Mouse (Mus musculus) cerebellum, postnatal 10 days (tissue): ENCODE data around the gene Tmem161b.
"Not testable (repeated sequence)": the region's sequence is repeated elsewhere in the genome, so short reads cannot be mapped to it uniquely, and the experiment has no call there.

Source experiments
- DNase-seq, 2 experiments: peaks; one replicate each; pipeline ENCODE4 v3.0.0; 2021; ENCODE audit warnings: mixed read lengths in 2 of 2

The Tmem161b gene

DNA sequence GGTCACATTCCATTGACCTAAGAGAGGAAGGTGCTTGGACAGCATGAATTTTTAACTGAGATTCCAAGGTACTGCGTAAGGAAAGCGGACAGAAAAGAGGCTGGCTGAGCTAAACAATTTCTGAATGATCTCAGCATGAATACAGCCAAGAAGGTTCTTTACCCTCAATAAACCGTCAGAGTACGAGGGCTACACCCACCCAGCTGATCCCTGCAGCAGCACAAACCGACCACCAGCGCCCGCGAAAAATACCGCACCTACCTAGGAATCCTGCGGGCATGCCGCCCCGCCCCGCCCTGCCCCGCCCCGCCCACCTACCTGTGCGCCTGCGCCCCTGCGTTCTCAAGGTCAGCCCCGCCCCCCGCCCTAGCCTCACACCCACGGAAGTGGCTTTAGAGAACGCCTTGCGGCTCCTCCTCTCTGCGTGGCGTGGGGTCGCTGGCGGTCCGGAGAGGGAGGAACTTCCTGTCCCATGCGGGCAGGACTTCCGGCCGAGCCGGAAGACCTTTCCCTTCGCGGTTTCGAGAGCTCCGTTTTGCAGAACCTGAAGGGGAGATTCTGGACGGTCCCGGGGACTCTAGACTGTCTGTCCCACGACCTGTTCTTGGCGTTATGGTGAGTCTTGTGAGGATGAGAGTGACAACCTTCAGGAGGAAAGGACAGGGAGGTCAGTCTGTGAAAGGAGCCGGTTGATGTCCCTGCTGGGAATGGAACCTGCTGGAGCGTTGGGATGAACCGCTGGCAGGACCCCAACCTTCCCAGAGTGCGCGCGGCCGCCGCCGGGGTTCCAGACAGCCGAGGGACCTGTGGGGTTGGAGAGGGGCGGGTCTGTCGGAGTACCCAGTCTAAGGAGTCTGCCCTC lies at the start of gene Tmem161b:
Gene Tmem161b (plus strand): TSS at position 477 of the 862 bp plus-strand sequence.
- peak; percentile 93 to 96 for DNase-seq

DNA sequence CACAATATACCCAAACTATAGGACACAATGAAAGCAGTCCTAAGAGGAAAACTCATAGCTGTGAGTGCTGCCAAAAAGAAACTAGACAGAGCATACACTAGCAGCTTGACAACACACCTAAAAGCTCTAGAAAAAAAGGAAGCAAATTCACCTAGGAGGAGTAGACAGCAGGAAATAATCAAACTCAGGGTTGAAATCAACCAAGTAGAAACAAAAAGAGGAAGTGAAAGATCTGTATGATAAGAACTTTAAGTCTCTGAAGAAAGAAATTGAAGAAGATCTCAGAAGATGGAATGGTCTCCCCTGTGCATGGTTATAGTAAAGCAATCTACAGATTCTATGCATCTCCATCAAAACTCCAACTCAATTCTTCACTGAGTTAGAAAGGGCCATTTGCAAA lies 36.3 kb upstream of the Tmem161b start:
- DNase-seq: not testable (repeated sequence)

- DNase-seq: no peak
Measured at GRCm38 (mm10) chr13:84192723-84193122, 29.4 kb upstream of the Tmem161b start.

- no peak for DNase-seq
Measured at GRCm38 (mm10) chr13:84222682-84222992, 541 bp downstream of the Tmem161b start.

DNA sequence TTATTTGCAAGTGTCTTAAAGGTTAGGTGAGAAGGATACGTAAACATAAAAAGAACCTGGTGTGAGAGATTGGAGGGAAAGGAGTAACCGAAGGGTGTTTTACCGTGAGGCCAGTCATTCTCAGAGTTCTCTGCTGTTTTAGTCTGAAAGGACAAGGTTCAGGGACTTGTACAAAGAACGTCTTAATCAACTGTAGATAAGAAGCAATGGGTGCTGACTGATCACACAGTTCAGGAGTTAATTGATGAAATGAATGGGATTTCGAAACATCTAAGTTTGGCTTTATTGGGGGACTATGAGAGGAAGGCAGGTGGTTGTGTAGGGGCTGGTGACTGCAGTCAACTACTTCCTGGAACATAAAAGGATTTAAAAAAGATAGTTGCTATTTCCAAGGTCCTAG lies 922 bp downstream of the Tmem161b start:
- peak in 1 of 2 experiments; percentile 11 for DNase-seq

- no peak for DNase-seq
Measured at GRCm38 (mm10) chr13:84234019-84234418, 11.9 kb downstream of the Tmem161b start.

GRCm38 (mm10) chr13:84236768-84237167 lies 14.7 kb downstream of the Tmem161b start:
- no peak for DNase-seq

DNA sequence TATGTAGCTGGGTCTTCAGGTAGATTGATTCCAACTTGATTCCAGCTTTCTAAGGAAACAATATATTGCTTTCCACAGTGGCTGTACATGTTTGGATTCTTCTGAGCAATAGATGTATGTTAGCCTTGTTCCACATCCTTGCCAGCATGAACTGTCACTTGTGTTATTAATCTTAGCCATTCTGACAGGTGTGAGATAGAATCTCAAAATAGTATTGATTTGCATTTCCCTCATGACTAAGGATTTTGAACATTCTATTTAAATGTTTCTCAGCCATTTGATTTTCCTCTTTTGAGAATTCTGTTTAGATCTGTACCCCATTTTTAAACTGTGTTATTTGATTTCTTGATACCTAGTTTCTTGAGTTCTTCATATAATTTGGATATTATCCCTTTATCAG lies 16.1 kb downstream of the Tmem161b start:
- DNase-seq: no peak

- DNase-seq: no peak
Measured at GRCm38 (mm10) chr13:84248065-84248464, 26.0 kb downstream of the Tmem161b start.

- no peak for DNase-seq
Measured at GRCm38 (mm10) chr13:84251295-84251694, 29.2 kb downstream of the Tmem161b start.

DNA sequence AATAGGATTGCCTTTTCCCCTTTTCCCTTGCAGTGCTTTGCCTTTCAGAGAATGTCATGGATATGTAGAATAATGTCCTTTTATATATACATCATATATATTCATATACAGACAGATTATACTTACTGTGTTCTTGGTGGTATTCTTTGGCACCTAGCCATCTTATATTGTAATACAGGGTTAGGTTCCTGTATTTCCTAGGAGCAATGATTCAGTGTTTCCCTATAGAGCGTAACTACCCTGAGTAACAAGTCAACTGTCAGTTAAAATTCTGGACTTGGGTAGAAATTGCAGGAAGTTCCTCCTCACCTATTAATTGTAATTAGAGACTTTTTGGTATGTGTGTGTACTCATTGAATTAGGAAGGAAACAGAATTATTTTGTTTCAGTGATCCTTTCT lies 33.0 kb downstream of the Tmem161b start:
- DNase-seq: no peak

DNA sequence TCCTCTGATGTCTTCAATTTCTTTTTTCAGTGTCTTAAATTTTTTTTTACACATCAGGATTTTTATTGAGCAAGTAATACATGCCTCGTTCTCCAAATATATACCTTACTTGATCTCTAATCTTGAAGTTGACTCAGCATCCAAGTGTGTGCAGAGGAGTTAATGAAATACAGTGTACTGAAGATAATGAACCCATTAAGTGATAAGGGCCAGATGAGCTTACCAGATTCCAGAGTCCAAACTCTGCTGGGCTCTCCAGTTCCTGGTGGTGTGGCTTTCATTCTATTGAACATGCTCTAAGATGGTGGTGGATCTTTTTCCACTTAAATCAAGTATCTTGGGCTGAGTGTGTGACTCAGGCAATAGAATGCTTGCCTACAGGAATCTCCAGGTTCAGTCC lies 42.3 kb downstream of the Tmem161b start:
- not testable (repeated sequence) for DNase-seq

- no peak for DNase-seq
Measured at GRCm38 (mm10) chr13:84276246-84276645, 54.1 kb downstream of the Tmem161b start.

GRCm38 (mm10) chr13:84280352-84280751 lies 58.3 kb downstream of the Tmem161b start:
- DNase-seq: no peak

DNA sequence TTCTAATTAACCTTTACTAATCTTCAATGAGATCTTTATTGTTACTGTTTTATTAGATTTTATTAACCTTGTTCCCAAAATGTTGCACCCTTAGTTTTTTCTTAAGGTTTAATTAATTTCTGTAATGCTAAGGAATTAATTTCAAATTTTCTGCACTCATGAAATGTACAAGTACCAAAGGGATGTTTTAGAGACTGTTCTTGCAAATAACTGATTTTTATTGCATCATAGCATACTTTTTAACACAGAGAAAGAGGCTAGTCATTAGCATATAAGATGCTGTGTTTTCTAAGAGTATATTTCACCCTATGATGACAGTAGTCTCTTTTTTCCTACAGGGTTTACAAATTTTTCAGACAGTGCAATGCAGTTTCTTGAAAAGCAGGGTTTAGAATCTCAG lies 60.9 kb downstream of the Tmem161b start:
- DNase-seq: no peak

- no peak for DNase-seq
Measured at GRCm38 (mm10) chr13:84284764-84285558, 62.9 kb downstream of the Tmem161b start.

DNA sequence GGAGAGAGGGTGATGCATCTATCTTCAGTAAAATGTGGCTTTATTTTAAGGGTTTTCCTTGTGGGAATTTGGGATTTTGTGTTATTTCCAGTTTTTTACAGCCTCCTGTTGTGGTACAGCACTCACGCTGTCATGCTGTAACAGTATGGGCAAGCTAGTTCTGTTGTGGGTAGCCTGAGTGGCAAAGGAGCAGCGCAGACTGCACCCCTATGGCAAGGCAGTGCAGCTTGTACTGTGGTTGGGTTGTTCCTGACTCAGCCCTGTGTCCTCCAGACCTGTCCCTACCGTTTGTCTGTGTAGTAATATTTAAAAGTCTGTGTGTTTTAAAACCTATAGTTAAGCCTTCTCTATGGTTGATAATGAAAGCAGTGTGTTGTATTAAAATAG lies 63.5 kb downstream of the Tmem161b start:
- DNase-seq: no peak

DNA sequence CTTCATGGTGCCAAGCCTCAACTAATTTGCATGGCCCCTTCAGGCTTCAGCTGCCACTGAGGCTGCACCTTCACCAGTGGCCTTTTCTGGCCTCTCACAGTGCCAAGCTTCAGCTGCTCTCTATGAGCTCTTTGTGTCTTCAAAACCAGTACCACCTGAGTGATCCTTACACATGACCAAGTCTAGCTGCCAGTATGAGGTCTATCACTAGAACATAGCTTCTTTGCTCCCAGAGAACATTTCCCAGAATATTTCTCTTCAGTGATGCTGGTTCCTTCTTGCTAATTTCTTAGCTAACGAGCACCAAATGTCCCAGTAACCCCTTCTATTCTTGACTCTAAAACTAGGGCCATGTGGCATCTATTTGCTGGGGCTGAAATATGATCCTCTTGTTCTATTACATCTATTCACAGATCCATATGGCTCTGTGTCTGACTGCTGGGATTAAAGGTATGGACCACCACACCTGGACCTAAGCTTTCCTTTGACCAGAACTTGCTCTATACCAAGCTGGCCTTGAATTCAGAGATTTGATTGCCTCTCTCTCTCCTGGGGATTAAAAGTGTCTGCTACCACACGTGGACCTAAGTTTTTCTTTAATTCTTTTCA lies 77.5 kb downstream of the Tmem161b start:
- DNase-seq: no peak

GRCm38 (mm10) chr13:84343272-84343671 lies 121.2 kb downstream of the Tmem161b start:
- peak in 1 of 2 experiments; percentile 56 for DNase-seq

GRCm38 (mm10) chr13:84343691-84344495 lies 121.8 kb downstream of the Tmem161b start:
- DNase-seq: peak; percentile 61 to 70

- peak; percentile 29 to 64 for DNase-seq
Measured at GRCm38 (mm10) chr13:84344711-84345110, 122.6 kb downstream of the Tmem161b start.

- DNase-seq: peak; percentile 58 to 75
Measured at GRCm38 (mm10) chr13:84345114-84345513, 123.0 kb downstream of the Tmem161b start.
